Mouse (Mus musculus): ENCODE measurements around the gene Abcg8. TPM values are rescaled to one million over a fixed set of nuclear protein-coding genes. Genes with fewer than 3 reads are reported as not detected.

The Abcg8 gene
- under 1 TPM in 1 of 4 experiments, not detected in 3; 0.08 TPM for total RNA-seq (2022)

DNA sequence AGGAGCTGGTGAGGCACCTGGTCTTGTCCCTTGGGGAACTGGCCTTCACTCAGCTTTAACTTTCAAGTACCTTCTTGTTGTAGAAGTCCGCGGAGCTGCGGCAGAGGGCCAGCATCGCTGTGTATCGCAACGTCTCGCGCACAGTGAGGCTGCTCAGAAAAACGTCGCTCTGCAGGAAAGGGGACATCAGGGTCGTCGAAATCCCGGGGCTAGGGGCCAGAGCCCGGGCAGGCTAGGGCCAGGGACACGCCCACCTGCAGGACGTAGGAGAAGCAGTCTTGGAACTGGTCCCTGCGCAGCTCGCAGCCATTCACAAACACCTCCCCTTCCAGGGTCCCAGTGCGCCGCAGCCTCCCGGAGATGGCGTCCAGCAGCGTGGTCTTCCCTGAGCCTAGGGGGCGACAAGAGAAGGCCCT is at the start of gene Abcg8:
TSS of gene Abcg8 (plus strand) at position 352 of the 416 bp plus-strand sequence.
- DNase-seq (ENCODE audit: low spot score in 2 of 2), result no peak

DNA sequence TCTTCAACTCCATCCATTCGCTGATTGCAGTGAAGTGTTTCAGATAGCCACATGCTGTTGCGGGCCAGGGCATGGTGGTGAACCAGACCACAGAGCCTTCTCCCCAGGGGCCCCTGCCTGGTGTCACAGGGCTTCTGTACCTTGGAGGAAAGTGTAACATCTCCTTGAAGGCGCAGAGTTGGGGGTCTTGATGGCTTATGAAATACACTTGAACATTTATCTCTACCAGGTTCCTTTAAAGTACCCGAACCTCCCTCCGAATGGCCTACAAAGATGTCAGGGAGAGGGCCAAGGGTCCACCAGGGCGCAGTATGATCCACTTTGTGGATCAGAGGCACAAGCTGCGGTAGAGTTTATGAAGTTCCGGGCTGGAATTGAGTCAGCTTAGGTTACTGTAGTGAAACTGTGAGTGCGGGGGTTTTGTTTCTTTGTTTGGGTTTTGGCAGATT is 49.2 kb upstream of the Abcg8 start:
- DNase-seq (ENCODE audit: low spot score in 2 of 2), result no peak

DNA sequence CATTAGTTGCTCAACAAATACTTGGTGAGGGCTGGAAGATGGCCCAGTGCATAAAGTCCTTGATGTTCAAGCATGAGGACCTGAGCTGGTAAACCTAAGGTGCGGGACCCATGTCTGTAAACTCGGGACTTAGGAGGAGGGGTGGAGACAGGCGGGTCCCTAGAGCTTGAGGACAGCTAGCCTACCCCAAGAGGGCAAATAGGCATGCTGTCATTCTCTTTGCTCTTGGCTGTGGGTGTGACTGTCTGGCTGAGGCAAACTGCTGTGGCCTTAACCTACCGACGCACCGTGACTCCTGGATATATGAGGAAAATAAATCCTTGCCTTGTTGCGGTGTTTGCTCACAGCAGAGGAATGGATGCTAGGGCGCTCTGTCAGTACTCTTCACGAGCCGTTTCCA is 48.4 kb upstream of the Abcg8 start:
- no peak for DNase-seq (ENCODE audit: low spot score in 2 of 2)

DNA sequence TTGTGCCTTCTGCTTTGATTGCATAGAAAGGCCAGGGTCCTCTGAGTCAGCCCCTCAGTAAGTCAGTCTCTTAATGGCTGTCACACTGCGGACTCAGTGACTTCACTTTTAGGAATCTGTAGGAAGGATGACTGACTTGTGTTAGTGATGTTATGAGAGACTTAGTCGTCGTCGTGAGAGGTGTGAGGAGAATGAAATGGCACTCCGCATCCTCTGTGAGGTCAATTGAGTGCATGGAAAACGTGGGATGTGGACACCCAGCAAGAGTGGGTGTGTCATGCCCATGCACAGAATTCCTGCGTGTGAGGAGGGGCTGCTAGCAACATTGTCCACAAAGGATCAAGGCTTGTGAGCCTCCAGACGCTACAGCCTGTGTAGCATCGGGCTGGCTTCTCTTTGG is 47.5 kb upstream of the Abcg8 start:
- no peak for DNase-seq (ENCODE audit: low spot score in 2 of 2)

DNA sequence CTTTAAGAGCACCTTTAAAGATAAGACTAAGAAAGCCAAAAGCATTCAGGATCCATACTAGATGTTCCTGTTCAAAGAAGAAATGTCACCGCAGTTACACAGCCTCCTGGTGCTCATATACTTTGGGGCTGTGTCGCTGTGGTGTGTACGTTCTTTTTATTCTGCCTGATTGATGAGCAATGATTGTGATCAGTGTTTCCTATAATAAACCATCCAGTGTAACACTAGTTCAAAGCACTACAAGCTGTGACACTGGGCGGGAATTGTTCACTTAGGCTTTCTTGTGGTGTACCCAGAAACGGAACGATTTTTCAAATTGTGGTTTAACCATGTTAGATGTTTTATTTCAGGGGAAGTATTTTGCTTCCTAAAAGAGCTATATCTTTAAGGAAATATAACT is 44.3 kb upstream of the Abcg8 start:
- no peak for DNase-seq (ENCODE audit: low spot score in 2 of 2)

DNA sequence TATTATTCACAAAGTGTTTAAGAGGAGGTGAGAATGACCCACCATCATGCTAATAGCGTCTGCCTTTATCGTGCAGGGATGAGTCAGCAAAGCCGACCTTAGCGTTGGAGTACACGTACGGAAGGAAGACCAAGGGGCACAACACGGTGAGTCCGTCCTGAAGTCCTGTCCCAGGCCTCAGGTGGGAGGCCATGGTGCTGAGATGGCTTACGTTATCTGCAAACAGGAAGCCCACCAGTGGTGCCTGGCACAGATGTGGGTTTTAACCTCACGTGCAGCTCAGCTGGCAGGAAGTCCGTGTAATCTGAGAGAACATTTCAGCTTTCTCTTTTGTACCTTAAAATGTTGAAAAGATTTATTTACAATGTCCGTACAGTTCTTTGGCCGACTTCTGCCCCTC is 42.7 kb upstream of the Abcg8 start:
- DNase-seq (ENCODE audit: low spot score in 2 of 2), result no peak

DNA sequence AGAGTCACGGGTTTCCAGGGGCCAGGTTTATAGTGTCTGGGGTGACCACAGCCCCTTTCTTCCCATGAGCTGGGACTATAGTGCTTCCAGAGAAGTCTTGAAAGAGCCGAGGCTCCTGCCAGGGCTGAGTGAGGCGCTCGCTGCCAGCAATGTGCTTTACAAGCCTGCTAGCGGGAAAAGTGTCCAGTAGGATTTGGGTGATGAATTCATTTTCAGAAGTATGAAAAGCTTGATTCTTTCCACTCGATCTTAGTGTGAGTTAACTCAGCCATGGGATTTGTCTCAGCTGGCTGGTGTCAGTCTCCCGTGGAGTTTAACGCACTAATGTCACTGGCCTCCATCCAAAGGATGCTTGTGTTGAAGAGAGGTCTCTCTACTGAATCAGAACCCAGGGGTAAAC is 39.8 kb upstream of the Abcg8 start:
- no peak for DNase-seq (ENCODE audit: low spot score in 2 of 2)

DNA sequence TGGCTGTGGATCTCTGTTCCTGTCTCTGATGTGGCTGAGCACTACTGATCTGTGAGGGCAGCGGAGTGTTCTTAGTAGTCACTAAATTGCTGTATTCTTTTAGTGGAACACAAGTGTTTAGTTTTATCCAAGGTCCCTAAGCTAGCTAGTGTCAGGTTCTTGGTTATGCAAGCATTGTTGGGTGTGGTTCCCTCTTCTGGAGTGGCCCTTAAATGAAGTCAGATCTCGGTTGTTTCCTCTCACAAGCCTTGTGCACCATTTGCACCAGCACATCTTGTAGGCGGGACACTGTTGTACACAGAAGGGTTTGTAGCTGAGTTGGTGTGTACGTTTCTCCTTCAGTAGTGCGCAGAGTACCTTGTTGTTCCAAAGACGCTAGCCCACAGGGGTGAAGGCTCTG is 38.1 kb upstream of the Abcg8 start:
- no peak for DNase-seq (ENCODE audit: low spot score in 2 of 2)

DNA sequence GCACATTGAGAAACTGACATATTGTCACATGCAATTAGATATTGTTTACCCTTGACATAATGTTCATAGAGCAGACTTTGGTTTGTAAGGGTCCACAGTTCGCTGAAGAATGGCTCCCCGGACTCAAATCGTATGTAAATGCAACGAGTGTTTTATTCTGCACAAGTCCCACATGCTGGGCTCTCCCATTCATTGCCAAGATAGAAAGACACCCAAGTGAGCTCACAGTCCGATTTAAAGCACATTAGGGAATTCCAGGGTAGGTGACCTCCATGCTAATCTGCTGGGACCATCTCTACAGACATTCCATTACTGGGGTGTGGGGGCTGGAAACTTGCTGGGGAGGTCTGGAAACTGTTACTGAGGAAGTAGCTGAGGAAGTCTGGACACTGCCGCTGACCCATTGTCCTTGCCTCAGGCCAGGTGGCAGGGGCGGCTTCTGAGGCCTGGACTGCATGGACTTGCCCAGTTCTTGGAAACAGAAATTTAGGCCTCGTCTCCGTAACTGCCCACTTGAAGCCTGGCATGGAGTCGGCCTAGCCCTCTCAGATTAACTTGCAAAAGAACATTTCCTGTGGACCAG is 36.2 kb upstream of the Abcg8 start:
- no peak for DNase-seq (ENCODE audit: low spot score in 2 of 2)

DNA sequence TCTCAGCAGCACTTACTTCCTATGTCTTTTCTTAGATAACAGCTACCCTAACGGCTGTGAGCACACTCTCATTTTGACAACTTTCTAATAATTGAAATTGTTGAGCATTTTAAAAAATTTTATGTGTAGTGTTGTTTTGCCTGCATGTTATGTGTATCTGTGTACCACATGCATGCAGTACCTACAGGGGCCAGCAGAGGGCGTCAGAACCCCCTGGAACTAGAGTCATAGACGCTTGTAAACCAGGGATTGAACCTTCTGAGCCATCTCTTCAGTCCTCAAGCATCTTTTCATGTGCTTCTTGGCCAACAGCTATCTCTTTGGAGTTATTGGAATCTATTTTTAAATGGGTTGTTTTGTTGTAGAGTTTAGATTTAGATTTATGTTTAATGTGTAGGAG is 34.2 kb upstream of the Abcg8 start:
- DNase-seq (ENCODE audit: low spot score in 2 of 2), result no peak

DNA sequence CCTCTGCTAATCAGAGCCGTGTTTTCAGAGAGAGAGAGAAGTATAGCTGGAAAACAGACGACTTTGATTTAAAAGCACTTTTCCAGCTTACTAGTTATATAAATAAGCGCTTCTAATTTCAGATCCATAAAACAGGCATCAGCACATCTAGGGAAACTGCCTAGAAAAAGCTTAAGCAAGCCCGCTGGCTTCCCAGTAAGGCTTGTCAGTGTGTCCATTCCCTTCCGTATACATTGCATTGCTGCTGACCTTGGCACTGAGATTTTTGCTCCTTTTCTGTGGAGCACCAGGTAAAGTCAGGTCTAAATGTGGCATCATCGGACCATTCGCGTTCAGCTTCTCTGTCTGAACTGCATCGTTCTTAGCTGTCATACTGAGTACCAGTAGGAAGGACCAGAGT is 33.8 kb upstream of the Abcg8 start:
- DNase-seq (ENCODE audit: low spot score in 2 of 2), result no peak

DNA sequence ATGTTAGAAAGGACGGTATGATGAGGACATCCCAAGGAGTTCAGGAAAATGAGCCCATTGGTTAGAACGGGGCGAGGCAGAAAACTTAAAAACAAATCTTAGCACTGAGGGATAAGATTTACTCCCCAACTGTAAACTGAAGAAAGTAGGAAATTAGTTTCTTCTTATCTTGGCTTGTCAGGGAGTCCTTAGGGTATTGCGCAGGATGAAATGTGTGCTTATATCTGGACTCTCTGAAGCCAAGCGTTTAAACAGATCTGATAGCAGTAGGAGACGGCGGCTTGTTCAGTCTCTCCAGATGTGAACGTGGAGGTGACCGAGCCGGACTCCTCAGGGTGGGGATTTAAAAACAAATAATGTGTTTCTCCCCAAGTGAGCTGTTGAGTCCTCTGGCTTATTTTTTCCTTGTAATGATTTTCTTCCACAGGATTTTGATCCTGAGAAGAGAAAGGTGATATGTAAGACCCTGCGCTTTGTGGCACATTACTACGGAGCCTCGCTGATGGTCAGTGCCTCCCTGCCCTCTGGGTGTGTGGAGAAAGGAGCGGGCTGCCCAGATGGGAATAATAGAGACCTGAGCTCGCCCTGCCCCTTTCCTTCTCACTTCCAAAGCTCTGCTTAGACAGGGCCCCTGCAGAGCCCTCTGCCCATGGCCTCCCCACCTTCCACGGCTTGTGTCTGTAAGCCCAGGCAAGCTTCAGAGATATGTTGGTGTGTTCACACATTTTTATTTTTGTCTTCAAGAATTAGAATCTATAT is 31.6 kb upstream of the Abcg8 start:
- DNase-seq (ENCODE audit: low spot score in 2 of 2), result no peak

DNA sequence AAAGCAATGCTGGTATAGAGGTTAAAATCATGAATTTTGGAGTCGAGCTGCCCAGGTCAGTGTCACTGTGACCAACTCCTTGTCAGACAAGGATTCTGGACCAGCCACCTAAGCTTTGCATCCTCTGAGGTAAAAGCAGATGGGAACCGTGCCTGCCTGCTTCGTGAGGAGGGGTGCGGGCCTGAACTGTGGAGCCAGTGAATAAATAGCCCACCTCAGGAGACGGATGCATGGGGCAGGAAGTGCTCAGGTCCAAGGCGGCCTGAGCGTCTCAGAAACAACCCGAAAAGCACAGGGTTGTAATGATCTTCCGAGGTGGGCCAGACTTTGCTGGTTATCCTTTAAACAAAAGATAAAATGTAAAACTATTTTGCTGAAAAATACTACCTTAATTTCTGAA is 31.0 kb upstream of the Abcg8 start:
- no peak for DNase-seq (ENCODE audit: low spot score in 2 of 2)

DNA sequence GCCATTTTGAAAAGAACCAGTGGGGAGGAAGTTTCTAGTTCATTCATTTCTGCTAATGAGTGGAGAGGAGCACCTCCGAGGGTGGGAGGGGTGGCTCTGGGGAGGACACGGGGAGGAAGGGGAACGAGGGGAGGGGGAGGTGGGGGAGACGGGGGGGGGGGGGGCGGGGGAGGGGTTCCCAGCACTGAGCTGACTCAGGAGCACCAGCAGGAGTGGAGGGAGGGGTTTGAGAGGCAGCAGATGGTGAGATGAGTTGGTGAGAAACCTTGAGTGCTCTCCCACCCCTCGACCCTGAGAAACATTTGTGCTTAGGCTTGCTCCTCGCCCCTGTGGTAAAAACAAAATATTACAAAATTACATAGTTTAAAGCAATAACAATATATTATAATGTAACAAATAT is 30.2 kb upstream of the Abcg8 start:
- DNase-seq (ENCODE audit: low spot score in 2 of 2), result no peak

DNA sequence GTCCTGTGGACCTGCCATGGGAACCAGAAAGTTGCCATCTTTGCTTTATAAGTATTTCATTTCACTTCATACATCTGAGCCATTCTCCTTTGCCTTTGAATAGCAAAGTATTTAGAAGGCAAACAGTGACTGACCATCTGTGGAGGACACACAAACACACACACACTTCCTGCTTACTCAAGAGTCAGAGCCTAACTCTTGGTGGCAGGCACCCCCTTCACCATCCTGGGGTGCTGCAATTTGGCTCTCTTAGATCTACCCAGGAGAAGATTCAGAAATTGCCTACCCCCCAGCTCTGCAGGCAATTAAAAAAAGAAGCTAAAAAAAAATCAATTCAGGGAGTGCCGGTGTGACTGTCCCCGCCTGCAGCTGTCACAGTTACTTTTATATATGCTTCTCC is 29.6 kb upstream of the Abcg8 start:
- DNase-seq (ENCODE audit: low spot score in 2 of 2), result no peak

DNA sequence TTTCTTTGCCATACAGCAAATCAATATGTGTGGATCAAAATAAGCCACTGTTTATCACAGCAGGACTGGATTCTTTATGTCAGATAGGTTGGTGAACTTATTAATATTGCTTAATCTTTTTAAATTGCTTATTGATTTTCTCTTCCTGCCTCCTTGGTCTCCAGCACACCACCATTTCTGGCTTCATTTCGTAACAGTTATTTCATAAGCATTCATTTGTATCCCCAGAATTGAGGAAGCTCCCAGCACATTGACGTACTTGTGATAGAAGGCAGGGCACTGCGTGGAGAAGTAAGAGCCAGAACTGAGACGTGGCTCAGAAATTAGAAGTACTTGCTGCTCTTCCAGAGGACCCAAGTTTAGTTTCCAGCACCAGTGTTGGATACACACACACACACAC is 28.5 kb upstream of the Abcg8 start:
- DNase-seq (ENCODE audit: low spot score in 2 of 2), result no peak

DNA sequence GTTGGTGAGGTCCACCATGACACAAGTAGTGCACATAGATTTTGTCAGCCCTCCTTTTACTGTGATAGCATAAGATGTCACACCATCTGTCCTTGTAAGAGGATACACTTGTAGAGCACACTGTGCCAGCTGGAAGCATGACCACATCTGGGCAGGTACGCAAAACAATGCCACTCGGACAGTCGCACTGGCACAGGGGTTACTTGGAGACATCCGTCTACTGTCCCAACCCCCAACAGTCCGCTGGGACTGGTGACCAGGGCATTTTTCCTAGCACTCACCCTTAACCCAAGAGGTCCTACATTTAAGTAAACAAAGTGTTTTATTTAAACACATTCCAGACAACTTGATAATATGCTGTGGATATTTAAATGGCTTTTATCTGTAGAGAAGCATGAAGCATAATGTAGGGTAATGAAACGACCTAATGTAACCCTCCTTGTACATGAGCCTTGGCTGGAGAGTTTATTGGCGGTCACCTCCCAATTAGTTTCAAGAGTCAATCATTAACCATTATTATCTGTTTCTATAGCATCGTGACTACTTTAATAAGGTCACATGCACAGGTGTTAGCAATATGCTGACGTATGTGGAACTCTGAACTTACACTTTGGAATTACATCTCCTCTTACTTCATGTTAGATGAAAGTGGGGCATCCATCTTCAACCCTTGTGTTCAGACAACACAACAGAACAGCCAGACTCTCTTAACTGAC is 25.6 kb upstream of the Abcg8 start:
- no peak for DNase-seq (ENCODE audit: low spot score in 2 of 2)

DNA sequence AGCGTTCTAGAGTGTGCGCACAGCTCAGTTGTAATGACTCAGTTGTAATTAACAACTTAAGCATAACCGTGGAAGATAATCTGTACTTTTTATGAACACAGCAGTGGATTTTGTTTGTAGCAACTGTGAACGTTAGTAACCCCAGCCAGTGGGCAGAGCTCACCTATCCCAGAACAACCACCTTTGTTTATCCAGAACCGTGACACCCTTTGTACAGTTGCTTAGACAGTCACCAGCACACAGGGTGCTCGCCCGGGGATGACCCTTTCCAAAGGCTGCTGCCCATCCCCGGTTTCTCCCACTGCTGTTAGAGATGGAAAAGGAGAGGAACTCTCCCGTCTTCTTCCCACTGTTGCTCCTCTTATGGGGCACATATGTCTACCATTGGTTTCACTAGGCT is 22.6 kb upstream of the Abcg8 start:
- DNase-seq (ENCODE audit: low spot score in 2 of 2), result no peak

DNA sequence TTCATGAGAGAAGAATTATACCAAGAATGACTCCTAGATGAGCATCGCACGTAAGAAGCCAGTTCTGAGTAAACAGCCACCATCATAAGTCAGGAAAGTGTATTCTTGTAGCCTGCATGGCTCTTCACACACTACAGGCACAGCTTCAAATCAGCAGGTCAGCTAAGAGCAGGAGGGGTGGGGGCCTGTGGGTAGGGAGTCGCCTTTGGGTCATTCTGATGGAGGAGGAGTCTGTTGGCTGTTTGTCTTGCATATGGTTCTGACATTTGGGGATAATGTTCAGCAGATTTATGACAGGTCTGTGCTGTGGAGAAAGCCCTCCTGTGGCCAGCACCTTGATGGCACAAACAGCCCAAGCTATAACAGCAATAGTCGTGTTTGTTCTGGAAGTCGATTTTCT is 19.9 kb upstream of the Abcg8 start:
- no peak for DNase-seq (ENCODE audit: low spot score in 2 of 2)

DNA sequence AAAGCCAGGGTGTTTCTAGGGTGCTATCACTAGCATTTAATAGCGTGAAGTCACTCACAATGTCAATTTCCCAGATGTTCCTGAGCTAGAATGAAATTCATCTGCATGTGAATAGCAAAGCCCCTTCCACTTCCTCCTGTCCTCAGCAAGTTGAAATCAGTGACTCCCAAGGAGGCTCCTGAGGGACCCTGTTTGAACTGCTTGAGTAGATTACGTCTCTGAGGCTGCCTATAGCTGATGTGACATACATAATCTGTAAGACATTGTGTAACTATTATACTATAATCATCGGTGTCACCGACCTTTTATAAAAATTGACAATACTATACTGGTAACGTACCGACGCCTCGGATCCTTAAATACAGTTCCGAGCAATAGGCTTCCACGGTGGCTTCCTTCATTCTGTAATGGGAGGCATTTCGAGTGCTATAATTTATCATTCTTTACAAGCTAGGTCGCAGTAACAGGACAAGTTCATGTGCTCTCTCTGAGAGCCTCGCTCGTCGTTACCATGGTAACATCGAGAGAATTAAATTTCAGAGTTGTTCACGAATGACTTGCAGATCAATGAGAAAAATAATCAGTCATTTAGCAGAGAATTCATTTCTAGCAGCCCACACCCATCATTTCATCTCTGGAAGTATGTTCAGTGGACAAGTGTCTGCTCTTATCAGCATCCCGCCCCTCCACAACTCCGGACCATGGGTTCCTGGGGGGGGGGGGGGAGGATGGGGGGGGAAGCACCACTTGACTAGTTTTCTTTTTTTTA is 19.3 kb upstream of the Abcg8 start:
- no peak for DNase-seq (ENCODE audit: low spot score in 2 of 2)

DNA sequence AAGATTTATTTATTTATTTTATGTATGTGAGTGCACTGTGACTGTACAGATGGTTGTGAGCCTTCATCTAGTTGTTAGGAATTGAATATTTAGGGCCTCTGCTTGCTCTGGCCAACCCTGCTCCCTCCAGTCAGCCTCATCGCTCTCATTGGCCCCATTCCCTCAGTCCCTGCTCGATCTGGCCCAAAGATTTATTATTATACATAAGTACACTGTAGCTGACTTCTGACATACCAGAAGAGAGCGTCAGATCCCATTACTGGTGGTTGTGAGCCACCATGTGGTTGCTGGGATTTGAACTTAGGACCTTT is 18.7 kb upstream of the Abcg8 start:
- DNase-seq (ENCODE audit: low spot score in 2 of 2), result no peak

DNA sequence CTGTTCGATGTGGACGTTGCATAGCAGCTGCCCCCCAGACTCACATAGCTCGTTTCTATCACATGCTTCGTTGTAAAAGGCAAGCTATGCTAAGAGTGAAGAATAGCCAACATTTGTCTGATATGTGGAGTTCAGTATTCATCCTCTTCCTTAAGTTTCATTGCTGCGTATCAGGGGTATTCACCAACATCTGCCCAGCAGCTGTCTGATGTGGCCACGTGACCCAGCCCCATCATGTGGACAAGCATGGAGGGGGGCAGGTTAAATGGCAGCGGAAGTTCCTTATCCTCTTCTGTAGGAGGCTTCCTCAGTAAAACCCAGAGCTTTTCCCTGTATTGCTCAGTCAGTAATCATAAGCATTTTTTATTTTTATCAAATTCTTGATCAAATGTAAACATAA is 18.3 kb upstream of the Abcg8 start:
- no peak for DNase-seq (ENCODE audit: low spot score in 2 of 2)

All from gastrocnemius, adult 8-10 months (tissue).